Mouse (Mus musculus) heart, postnatal 0 days (tissue): ENCODE measurements around the gene Gm10392.

ENCODE experiments used
- CTCF ChIP-seq: IDR thresholded peaks from 2 replicates; pipeline ENCODE4 v1.5.1; 2016; ENCODE audit warnings: antibody characterized with exemption, control low read depth, low read depth
- EP300 ChIP-seq: IDR thresholded peaks from 2 replicates; pipeline ENCODE4 v1.6.1; 2016; ENCODE audit warnings: antibody characterized with exemption, low read depth

GRCm38 (mm10) chr11:77485229-77485628, 33.8 kb downstream of the Gm10392 start:
- no peak for TF ChIP-seq EP300
- TF ChIP-seq CTCF, result no peak
